Mouse (Mus musculus) T-helper 2 cell (primary cell): ENCODE data around the gene Phf5a.

Source experiments
- in situ Hi-C: fragments of 300-600 bp; cut with MboI, MseI; formaldehyde crosslinking; loops from one replicate; pipeline ENCODE4 v1.15.1; 2025; ENCODE audit warnings: high pct_unique_total_duplicates

Phf5a gene

DNA sequence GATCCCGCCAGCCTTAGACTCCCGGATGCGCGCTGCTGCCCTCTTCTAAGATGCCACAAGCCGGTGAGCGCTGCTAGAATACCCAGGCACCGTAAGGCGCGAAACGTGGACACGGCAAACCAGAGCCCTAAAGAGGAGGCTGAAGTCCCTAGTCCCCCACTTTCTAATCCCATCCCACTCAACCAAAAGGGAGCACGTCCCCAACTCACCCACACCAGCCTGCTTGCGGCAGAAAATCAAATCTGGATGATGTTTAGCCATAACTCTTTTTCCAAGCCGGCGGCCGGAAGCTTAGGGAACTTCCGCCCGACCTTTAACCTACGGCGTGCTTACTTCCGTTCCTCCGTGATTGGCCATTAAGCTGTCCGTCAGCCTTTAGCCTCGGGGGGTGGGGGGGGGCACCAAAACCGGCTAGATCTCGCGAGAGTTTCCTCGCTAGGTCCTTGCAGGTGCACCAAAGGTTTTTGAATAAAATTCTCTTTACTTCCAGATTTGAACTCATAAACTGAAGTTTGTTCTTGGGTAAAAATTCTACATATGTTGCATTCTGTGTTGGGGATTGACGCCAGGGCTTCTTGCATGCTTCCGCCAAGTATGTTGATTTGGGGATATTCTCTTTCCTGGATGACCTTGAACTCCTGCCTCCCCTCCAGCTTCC, at the start of gene Phf5a:
Phf5a (minus strand) TSS at position 308 of the 658 bp plus-strand sequence.
- in situ Hi-C loops: no loop called here

DNA sequence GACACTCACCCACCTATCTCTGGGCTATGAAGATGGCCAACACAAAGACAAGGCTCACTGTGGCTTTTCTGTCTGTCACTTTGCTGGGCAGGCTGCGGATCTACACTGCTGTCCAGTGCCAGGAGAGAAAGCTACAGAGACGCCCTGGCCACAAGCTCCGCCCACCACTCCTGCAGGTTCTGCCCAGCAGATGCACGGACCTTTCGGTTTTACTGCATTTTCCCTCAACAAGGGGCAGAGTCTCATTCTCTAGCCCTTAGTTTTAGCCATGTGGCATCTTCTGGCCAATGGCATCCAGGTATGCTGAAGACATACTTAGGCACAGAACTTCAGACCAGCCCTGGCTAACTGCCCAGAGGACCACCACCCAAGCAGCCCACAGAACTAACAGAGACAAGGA, 49.5 kb upstream of the Phf5a start:
- in situ Hi-C loops: no loop called here

GRCm38 (mm10) chr15:81920546-81921217, 49.0 kb upstream of the Phf5a start:
- in situ Hi-C loops: no loop called here

DNA sequence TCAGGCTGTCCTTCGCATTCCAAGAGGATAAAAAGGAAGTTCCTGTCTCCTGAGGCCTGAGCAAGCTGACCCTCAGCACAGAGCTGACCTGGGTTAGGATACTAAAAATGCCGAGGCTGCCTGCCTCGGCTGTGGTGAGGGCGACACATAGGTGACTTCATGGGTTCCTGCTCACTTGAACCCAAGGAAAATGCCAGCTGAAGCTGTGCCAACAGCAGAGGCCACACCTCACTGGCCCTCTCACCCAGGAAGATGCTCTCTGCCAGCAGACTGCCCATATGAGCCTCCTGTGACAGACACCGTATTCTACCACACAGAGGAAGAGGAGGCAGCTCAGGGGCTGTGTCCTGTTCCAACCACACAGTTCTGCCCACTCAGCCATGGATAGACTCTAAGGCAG, 47.4 kb upstream of the Phf5a start:
- in situ Hi-C loops: no loop called here

DNA sequence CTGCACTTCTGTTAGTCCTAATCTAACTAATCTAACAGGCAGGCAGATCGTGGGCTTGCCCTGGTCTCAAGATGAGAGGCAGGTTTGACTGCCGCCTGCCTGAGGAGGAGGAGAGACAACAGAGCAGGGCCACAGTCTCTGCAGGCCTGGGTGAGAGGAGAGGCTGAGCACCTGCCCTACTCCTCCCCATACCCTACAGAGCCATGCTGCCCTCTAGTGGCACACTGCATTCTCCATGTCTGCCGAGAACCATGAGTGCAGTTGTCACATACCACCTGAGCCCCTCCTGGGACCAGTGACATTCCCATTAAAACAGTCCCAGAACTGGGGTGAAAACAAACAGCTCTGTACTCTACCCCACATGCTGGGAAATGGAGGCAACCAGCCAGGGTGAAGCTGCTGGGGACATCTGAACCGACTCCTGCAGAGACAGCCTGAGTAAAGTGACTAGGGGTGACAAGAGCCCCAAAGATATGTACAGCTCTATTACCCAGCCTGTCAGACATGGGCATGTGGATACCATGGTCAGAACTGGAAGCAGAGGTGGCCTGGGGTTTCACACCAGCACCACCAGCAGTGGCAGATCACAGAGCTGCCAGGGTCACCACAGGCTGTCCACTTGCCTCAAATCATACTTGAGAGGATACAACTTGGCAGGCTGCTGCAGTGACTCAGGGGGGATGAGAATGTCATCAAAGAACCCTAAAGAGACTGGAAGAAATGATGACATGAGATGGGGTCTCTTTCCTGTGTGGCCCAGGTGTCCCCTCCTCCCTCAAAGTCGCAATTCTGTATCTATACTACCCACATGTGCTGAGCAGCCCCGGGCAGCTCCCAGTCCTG, 46.1 kb upstream of the Phf5a start:
- in situ Hi-C loops: no loop called here

DNA sequence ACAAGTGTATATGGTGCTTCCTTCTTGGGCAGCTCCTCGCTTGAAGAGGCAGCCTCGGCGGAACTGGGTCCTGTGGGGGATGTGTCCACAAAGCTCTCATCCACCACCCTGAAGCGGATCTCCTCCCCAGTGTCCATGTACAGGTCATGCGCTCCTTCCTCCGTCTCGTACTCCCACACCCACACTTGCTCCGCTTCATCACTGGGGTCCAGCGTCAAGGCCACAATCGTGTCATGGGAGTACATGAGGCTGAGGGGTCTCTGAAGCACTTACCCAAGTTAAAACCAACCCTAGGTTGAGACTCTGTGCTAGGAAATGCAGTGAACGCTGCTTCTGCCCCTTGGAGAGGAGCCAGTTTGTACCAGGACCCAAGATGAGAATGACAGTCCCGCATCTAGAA, 45.5 kb upstream of the Phf5a start:
- in situ Hi-C loops: no loop called here

DNA sequence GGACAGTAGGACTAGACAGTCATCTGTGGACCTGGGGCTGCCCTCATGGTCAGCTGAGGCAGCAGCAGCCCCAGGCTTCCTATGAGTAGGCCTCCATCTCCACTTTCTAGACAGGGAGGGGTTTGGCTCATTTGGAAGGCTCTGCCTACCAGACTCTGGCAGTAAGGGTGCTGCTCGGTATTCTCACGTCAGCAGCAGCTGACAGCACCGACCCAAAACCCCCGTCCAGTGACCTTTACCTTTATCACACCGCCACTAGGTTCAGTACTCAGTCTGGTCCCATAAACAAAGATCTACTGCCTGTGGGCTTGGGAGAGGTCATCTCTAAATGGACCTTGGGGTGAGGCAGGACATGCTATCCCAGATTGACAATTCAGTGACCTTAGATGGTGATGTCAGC, 44.0 kb upstream of the Phf5a start:
- in situ Hi-C loops: no loop called here

GRCm38 (mm10) chr15:81914668-81915067, 43.0 kb upstream of the Phf5a start:
- in situ Hi-C loops: no loop called here

DNA sequence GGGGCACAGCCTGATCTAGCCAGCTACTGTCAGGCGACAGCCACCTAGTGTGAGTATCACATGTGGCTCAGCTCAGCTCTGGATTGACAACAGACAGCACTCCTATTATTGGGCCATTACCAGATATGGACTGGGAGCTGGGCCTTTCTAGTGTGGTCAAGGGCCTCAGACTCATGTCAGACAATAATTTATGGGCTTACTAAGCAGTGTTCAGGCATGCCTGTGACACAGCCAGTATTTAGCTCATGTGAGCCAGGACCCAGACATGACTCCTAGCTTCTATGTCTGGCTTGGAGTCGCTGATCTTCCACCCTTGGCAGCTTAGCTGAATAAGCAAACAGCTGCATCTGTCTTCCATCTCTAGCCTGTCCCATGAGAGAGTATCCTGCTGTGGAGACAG, 40.8 kb upstream of the Phf5a start:
- in situ Hi-C loops: no loop called here

GRCm38 (mm10) chr15:81908767-81909166, 37.1 kb upstream of the Phf5a start:
- in situ Hi-C loops: loop anchor here (5.0 kb wide), 1 partner anchor 76 kb away; no protein-coding TSS in a partner anchor

DNA sequence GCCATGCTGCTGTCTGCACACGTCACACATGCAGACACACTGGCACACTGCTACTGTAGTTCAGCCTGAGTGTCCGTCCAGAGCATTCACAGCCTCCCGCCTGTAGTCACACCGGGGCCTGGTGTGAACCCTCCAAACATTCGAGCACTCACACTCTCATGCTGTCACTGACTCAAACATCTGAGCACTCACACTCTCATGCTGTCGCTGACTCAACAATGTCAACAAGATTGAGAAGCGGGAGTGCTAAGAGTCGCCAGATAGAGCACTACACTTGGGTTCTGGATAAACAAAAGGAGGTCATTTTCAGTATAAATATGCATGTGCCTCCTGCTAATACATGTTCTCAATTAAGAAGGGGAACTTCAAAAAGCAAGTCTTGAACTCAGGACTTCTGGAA, 36.2 kb upstream of the Phf5a start:
- in situ Hi-C loops: loop anchor here (5.0 kb wide), 1 partner anchor 76 kb away; no protein-coding TSS in a partner anchor

- in situ Hi-C loops: loop anchor here (5.0 kb wide), 1 partner anchor 73 kb away; no protein-coding TSS in a partner anchor
Observed at GRCm38 (mm10) chr15:81904939-81905338, 33.2 kb upstream of the Phf5a start.

GRCm38 (mm10) chr15:81898751-81899150, 27.0 kb upstream of the Phf5a start:
- in situ Hi-C loops: no loop called here

DNA sequence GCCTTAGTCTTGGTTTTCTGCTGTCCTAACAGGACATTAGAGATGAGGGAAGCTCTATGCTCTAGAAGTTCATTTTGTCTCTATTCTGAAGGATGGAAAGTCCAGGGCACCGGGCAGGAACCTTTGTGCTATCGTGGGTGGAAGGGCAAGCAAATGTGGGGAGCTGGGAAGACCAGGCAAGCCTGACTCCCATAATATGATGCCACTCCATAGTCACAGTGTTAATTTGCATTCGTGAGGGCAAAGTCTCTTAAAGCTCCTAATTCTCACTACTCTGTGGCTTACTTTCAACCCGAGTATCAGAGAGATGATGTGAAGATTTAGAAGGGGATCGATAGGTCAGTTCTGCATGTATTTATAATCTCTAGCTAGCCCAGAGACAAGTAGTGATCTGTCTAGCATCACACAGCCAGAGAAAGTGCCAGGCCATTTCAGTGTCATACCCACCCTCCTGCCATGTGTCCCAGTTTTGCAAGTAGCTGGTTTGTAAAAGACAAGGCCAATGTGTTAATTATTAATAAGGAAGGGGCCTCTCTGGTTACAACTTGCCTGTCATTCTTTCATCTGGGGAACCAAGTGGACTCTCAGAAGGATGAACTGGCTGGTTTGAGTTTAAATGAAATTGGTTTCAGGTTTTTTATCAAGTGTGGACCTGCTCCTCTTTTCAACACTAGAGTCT, 26.0 kb upstream of the Phf5a start:
- in situ Hi-C loops: no loop called here

GRCm38 (mm10) chr15:81896407-81896806, 24.7 kb upstream of the Phf5a start:
- in situ Hi-C loops: no loop called here

GRCm38 (mm10) chr15:81894002-81894401, 22.3 kb upstream of the Phf5a start:
- in situ Hi-C loops: no loop called here

DNA sequence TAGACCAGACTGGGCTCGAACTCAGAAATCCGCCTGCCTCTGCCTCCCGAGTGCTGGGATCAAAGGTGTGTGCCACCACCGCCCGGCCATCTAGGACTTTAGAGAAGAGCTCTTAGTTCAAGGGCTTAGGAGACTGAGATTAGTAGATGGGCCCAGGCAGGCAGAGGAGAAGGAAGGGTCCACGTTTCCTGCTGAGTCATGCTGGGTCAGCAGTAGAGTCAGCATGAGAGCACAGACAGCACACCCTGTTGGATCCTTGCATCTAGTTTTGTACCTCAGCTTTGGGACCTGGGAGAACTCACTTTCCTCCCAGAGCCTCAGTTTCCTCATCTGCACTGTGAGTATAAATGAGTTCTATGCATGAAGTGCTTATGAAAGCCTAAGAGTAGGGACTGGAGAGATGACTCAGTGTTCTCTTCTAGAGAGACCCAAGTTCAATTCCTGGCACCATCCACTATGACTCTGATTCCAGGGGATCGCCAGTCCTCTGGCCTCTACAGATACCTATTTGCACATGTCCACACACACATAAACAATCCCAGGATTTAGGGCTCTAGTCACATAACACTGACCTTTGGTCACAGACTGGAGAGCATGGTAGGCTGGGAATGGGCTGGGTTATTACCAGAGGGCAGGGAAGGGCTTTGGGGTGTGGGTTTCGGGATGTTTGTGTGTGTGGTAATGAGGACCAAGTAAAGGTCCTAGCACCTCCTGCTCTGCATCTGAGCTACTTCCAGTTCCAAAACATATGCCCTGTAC, 20.3 kb upstream of the Phf5a start:
- in situ Hi-C loops: no loop called here

- in situ Hi-C loops: no loop called here
Observed at GRCm38 (mm10) chr15:81891140-81891802, 19.6 kb upstream of the Phf5a start.

- in situ Hi-C loops: no loop called here
Observed at GRCm38 (mm10) chr15:81889175-81889574, 17.5 kb upstream of the Phf5a start.

DNA sequence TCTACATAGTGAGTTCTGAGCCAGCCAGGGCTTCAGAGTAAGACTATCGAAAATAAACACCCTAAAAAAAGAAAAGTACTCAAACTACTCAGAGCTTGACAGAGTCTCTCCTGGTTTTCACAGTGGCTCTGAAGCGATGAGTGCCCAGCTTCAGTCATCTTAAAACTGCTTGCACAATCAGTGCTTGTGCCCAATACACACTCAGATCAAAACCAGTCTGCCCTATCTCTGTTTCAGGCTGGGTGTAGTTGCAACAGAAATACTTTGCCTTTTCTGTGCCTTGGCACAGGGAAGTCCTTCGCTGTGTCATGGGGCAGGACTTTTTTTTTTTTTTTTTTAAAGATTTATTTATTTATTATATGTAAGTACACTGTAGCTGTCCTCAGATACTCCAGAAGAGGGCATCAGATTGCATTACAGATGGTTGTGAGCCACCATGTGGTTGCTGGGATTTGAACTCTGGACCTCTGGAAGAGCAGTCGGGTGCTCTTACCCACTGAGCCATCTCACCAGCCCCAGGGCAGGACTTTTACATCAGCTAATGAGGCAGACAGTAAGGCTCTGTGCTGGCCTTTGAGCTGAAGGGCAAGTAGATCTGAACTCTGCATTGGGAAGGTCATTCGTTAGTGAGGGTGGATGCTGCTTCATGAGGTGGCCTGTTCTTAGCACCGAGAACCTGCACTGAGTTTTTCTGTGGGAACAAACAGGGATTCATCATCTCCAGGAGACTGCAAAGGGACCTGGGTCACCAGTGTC, 15.3 kb upstream of the Phf5a start:
- in situ Hi-C loops: no loop called here
